Mouse (Mus musculus) CD4-positive, CD25-positive, alpha-beta regulatory T cell, adult 4 months (primary cell): Measurements from ENCODE around the gene Tmem88. TPM values are rescaled to one million over a fixed set of nuclear protein-coding genes. Genes with fewer than 3 reads are reported as not detected.

Experiments used
- ATAC-seq: one replicate; pipeline ENCODE4 v1.8.0; 2017
- polyA plus RNA-seq, 2 experiments: library from polyadenylated mRNA; unstranded; fragments of 100-300 nt; shearing (Covaris generic); gene quantifications; one replicate each; pipeline ENCODE4 v1.2.1; 2017

Gene Tmem88
- polyA plus RNA-seq: 1 to 10 TPM; 1.1 to 1.2 TPM

GRCm38 (mm10) chr11:69398059-69398458, at the start of gene Tmem88:
Gene Tmem88, minus strand, starts transcription at chr11:69398234.
- ATAC-seq: no peak

GRCm38 (mm10) chr11:69447299-69447698, 49.3 kb upstream of the Tmem88 start:
- no peak for ATAC-seq

- ATAC-seq: no peak
Observed at GRCm38 (mm10) chr11:69443328-69443727, 45.3 kb upstream of the Tmem88 start.

- no peak for ATAC-seq
Observed at GRCm38 (mm10) chr11:69437291-69437690, 39.3 kb upstream of the Tmem88 start.

GRCm38 (mm10) chr11:69433189-69433588, 35.2 kb upstream of the Tmem88 start:
- no peak for ATAC-seq

GRCm38 (mm10) chr11:69432640-69432982, 34.6 kb upstream of the Tmem88 start:
- no peak for ATAC-seq

GRCm38 (mm10) chr11:69431829-69432639, 34.0 kb upstream of the Tmem88 start:
- ATAC-seq: peak; percentile 91

GRCm38 (mm10) chr11:69430631-69431030, 32.6 kb upstream of the Tmem88 start:
- no peak for ATAC-seq

GRCm38 (mm10) chr11:69429313-69429712, 31.3 kb upstream of the Tmem88 start:
- no peak for ATAC-seq

GRCm38 (mm10) chr11:69428751-69429150, 30.7 kb upstream of the Tmem88 start:
- ATAC-seq: no peak

GRCm38 (mm10) chr11:69426246-69426645, 28.2 kb upstream of the Tmem88 start:
- no peak for ATAC-seq

- no peak for ATAC-seq
Observed at GRCm38 (mm10) chr11:69423885-69424284, 25.9 kb upstream of the Tmem88 start.

- no peak for ATAC-seq
Observed at GRCm38 (mm10) chr11:69422842-69423241, 24.8 kb upstream of the Tmem88 start.

GRCm38 (mm10) chr11:69421131-69421977, 23.3 kb upstream of the Tmem88 start:
- ATAC-seq: no peak

- ATAC-seq: no peak
Observed at GRCm38 (mm10) chr11:69420554-69421000, 22.5 kb upstream of the Tmem88 start.

- ATAC-seq: peak; percentile 12
Observed at GRCm38 (mm10) chr11:69419813-69420553, 21.9 kb upstream of the Tmem88 start.

- ATAC-seq: no peak
Observed at GRCm38 (mm10) chr11:69419443-69419812, 21.4 kb upstream of the Tmem88 start.

GRCm38 (mm10) chr11:69418481-69419442, 20.7 kb upstream of the Tmem88 start:
- ATAC-seq: peak; percentile 60

GRCm38 (mm10) chr11:69417449-69418384, 19.7 kb upstream of the Tmem88 start:
- peak; percentile 22 for ATAC-seq

- no peak for ATAC-seq
Observed at GRCm38 (mm10) chr11:69416921-69417448, 19.0 kb upstream of the Tmem88 start.
